Mouse (Mus musculus) telencephalon, adult 2 months (tissue): Measurements from ENCODE around the gene Tnk2.

Experiments
- DNase-seq: peaks from one replicate; pipeline ENCODE4 v3.0.0-alpha.2; 2011; ENCODE audit warnings: low read depth, low spot score

Gene Tnk2

GRCm38 (mm10) chr16:32712202-32712601 lies 68.5 kb downstream of the Tnk2 start:
- no peak for DNase-seq

GRCm38 (mm10) chr16:32713556-32713955 lies 69.9 kb downstream of the Tnk2 start:
- DNase-seq: no peak

DNA sequence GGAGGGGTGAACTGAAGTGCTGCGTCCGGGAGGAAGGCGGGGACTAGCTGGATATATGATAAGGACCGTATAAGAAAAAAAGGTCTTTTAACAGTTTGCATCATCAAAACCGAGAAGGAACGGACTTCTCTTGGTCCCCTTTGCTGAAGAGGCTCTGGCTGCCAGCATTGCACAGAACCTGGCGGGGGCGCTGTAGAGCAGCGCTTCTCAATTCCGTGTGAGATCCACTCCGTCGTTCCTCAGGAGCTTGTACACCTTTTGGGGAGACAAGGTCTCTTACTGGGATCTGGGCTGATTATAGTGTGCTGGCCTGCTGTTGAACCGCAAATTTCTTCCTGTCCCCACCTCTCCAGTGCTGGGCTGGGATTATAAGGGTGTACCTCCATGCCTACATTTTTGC lies 71.7 kb downstream of the Tnk2 start:
- DNase-seq: no peak

- no peak for DNase-seq
Observed at GRCm38 (mm10) chr16:32723163-32723562, 79.5 kb downstream of the Tnk2 start.

DNA sequence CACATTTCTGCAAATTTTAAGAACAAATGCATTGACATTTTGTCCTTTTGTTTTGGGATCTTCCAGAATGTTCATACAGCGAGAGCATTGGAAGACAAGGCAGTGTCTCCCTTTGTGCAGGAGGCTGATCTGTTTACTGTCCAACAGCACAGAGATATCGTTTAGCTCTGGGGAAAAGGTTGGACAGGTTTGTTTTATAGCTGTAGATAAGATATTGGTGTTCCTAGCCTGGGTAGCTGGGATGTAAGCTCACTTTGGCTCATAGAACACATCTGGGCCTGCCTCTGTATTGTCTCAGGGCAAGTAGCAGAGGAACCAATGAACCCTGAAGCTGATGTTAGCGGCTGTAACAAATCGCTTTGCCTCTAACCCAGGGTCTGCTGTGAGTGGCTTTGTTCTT lies 80.1 kb downstream of the Tnk2 start:
- DNase-seq: no peak

- no peak for DNase-seq
Observed at GRCm38 (mm10) chr16:32724259-32724658, 80.6 kb downstream of the Tnk2 start.

DNA sequence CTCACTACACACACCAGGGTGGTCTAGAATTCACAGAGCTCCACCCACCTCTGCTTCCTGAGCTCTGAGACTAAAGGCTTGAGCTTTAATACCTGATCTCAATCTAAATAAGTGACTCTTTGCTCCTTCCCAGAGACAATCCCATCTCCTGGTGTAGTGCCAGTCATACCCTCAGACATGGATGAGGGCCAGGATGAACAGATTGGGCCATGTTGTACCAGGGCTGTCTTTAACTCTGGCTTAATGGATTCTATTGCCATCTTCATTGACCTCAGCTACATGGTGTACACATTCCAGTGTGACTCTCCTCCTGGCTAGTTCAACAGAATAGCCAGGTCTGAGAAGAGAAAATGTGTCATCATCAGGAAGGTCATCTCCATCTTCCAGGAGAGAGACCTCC lies 82.8 kb downstream of the Tnk2 start:
- no peak for DNase-seq

DNA sequence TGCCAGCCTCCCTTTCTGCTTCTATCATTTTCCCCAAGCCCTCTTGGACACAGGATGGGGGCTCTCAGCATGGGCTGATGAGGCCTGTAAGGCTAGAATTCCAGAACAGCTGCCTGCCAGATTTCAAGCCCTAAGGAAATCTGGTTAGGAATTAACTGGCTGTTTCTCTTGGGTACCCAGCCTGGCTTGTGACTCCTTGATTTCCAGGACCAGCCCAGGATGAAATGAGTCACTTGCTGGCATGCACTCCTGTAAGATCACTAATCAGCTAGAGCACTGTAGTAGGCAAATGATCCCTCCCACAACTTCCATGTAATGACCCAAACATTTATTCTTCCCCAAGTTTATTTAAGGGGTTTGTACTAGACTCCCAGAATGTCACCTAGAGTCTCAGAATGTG lies 84.6 kb downstream of the Tnk2 start:
- DNase-seq: no peak

DNA sequence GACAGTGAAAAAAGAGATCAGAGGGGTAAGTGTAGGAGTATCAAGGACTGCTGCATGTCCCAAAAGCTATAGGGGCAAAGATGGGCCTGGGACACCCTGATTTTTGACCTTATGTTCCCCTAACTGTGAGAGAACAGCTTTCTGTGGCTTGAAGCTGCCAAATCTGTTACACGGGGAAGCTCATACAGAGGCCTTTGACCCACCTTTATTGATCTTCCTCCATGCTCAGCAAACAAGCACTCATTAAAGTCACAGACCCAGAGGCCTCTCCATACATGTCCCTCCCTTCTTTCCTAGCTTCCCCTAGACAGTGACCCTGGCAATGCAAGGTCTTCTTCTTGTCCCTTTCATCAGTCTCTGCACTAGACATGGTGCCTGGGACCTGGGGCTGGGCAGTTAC lies 85.1 kb downstream of the Tnk2 start:
- no peak for DNase-seq
